Mouse (Mus musculus): Measurements from ENCODE around the gene Hrnr. TPM values are rescaled to one million over a fixed set of nuclear protein-coding genes. Genes with fewer than 3 reads are reported as not detected.

Hrnr gene
- 0.08 TPM in 1 of 2 replicates, not detected in the other for polyA plus RNA-seq (2012; ENCODE audit: insufficient read depth, insufficient read length, missing spikeins)

DNA sequence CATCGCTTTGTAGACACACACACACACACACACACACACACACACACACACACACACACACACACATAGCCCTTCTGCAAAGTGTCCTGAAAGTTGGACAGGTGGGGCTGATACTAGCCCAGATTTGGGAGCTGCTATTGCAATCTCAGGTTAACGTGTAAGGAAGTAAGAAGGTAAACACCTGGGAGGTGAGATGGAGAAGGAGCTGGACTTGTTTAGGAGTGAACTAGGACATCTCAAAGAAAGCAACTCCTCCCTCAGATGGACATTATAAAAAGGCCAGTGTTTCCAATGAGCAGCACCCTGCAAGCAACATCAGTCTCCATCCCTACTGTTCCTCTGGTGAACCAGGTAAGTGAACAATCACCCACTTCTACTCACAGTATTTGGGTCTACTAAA lies at the start of gene Hrnr:
Gene Hrnr, plus strand, starts transcription at position 301 of the 400 bp plus-strand sequence.
- Histone ChIP-seq H3K4me1 (ENCODE audit: control insufficient read depth, insufficient read depth, insufficient read length, low read length) (no peaks in the 10 kb centered on the region), H3K4me3 (ENCODE audit: insufficient read depth, low read depth, low read length) (no peak within 1 kb of the TSS)

GRCm38 (mm10) chr3:93273223-93273622 lies 46.3 kb upstream of the Hrnr start, which contains the start of gene Flg:
Flg (plus strand) TSS chr3:93273523.
- Histone ChIP-seq H3K27ac (replicated peaks; ENCODE audit: low read depth, low read length) (no peak within 1 kb of the TSS), H3K4me3 (ENCODE audit: insufficient read depth, low read depth, low read length) (no peak within 1 kb of the TSS), H3K4me1 (ENCODE audit: control insufficient read depth, insufficient read depth, insufficient read length, low read length) (no peaks in the 10 kb centered on the region)

More for the DNA sequence above, at the start of gene Hrnr:
- H3K27ac ChIP-seq (replicated peaks; ENCODE audit: low read depth, low read length), result no peak within 1 kb of the TSS

GRCm38 (mm10) chr3:93297542-93297941 lies 22.0 kb upstream of the Hrnr start:
- Histone ChIP-seq H3K27ac (replicated peaks; ENCODE audit: low read depth, low read length) (no peak overlapping the region), H3K4me1 (ENCODE audit: control insufficient read depth, insufficient read depth, insufficient read length, low read length) (peaks cover 5% of the 10 kb centered on the region; the same call in 1 of the 2 replicates), H3K4me3 (ENCODE audit: insufficient read depth, low read depth, low read length) (no peak overlapping the region)

GRCm38 (mm10) chr3:93299832-93300231 lies 19.7 kb upstream of the Hrnr start:
- Histone ChIP-seq H3K4me3 (ENCODE audit: insufficient read depth, low read depth, low read length) (no peak overlapping the region), H3K4me1 (ENCODE audit: control insufficient read depth, insufficient read depth, insufficient read length, low read length) (peaks cover 5% of the 10 kb centered on the region; the same call in 1 of the 2 replicates), H3K27ac (replicated peaks; ENCODE audit: low read depth, low read length) (no peak overlapping the region)

- H3K27ac ChIP-seq (replicated peaks; ENCODE audit: low read depth, low read length), result no peak overlapping the region
- H3K4me1 ChIP-seq (ENCODE audit: control insufficient read depth, insufficient read depth, insufficient read length, low read length), result peaks cover 5% of the 10 kb centered on the region; the same call in 1 of the 2 replicates
- no peak overlapping the region for H3K4me3 ChIP-seq (ENCODE audit: insufficient read depth, low read depth, low read length)
These were observed 17.7 kb upstream of the Hrnr start for GRCm38 (mm10) chr3:93301896-93302295.

DNA sequence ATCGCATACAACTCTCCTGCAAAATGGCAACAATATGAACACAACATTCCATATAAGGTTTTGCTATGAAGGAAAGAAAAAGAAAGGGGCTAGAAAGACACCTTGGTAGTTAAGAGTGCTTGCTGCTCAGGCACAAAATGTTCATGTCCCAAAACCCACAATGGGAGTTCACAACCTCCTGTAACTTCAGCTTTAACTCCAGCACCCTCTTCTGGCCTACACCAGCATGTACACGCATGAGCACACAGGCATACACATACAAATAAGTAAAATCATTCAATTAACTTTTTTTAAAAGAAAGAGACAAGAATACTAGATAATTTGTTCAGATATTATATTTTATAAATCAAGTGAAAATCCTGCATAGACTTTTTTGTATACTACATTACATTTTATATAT lies 13.4 kb upstream of the Hrnr start:
- H3K4me3 ChIP-seq (ENCODE audit: insufficient read depth, low read depth, low read length), result no peak overlapping the region
- no peak overlapping the region for H3K27ac ChIP-seq (replicated peaks; ENCODE audit: low read depth, low read length)

GRCm38 (mm10) chr3:93311371-93311770 lies 8.2 kb upstream of the Hrnr start:
- Histone ChIP-seq H3K4me3 (ENCODE audit: insufficient read depth, low read depth, low read length) (no peak overlapping the region), H3K4me1 (ENCODE audit: control insufficient read depth, insufficient read depth, insufficient read length, low read length) (no peaks in the 10 kb centered on the region), H3K27ac (replicated peaks; ENCODE audit: low read depth, low read length) (no peak overlapping the region)

More for the DNA sequence above, 13.4 kb upstream of the Hrnr start:
- no peaks in the 10 kb centered on the region for H3K4me1 ChIP-seq (ENCODE audit: control insufficient read depth, insufficient read depth, insufficient read length, low read length)

- Histone ChIP-seq H3K4me3 (ENCODE audit: insufficient read depth, low read depth, low read length) (no peak overlapping the region), H3K27ac (replicated peaks; ENCODE audit: low read depth, low read length) (no peak overlapping the region), H3K4me1 (ENCODE audit: control insufficient read depth, insufficient read depth, insufficient read length, low read length) (no peaks in the 10 kb centered on the region)
These were observed 5.2 kb upstream of the Hrnr start for GRCm38 (mm10) chr3:93314388-93314787.

GRCm38 (mm10) chr3:93337749-93338148 lies 18.2 kb downstream of the Hrnr start:
- Histone ChIP-seq H3K4me1 (ENCODE audit: control insufficient read depth, insufficient read depth, insufficient read length, low read length) (no peaks in the 10 kb centered on the region), H3K27ac (replicated peaks; ENCODE audit: low read depth, low read length) (no peak overlapping the region), H3K4me3 (ENCODE audit: insufficient read depth, low read depth, low read length) (no peak overlapping the region)

GRCm38 (mm10) chr3:93340021-93340420 lies 20.5 kb downstream of the Hrnr start:
- Histone ChIP-seq H3K4me1 (ENCODE audit: control insufficient read depth, insufficient read depth, insufficient read length, low read length) (no peaks in the 10 kb centered on the region), H3K4me3 (ENCODE audit: insufficient read depth, low read depth, low read length) (no peak overlapping the region), H3K27ac (replicated peaks; ENCODE audit: low read depth, low read length) (no peak overlapping the region)

DNA sequence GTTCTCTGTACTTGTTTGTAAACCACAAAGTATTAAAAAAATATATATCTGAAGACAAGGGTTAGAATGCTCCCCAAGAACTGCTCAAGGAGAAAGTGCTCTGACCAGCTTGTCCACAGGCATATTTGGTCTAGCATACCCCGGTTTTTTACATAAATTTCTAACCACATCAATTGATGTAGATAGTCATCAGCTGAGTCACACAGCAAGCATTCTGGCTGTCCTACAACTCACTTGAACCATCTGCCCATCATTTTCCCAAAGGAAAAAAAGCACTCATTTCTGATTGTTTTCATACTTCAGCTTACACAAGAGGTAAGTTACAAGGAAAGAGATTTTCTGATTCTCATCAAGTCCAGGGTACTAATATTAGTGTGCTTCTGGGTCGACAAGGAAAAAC lies 27.3 kb downstream of the Hrnr start:
- Histone ChIP-seq H3K4me1 (ENCODE audit: control insufficient read depth, insufficient read depth, insufficient read length, low read length) (no peaks in the 10 kb centered on the region), H3K4me3 (ENCODE audit: insufficient read depth, low read depth, low read length) (no peak overlapping the region)

DNA sequence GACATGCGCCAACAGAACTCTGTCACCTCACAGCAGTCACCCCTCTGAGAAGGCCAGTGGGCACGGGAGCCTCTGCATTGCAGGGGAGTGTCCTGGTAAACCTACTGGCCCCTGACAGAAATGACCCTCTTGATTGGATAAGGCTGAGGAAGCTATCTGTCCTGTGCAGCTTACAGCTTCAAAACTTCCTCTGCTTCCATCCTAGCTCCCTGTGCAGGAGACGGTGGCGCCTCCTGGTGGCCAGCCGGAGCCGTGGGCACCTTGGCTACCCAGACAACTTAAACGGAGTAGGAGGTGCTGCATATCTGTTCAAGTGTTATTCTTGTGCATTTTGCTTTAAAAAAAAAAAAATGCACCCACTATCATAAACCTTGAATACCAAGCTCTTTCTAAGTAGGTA lies 40.5 kb downstream of the Hrnr start:
- no peak overlapping the region for H3K4me3 ChIP-seq (ENCODE audit: insufficient read depth, low read depth, low read length)
- no peak overlapping the region for H3K27ac ChIP-seq (replicated peaks; ENCODE audit: low read depth, low read length)
- no peaks in the 10 kb centered on the region for H3K4me1 ChIP-seq (ENCODE audit: control insufficient read depth, insufficient read depth, insufficient read length, low read length)

More for the DNA sequence above, 27.3 kb downstream of the Hrnr start:
- no peak overlapping the region for H3K27ac ChIP-seq (replicated peaks; ENCODE audit: low read depth, low read length)

- Histone ChIP-seq H3K4me3 (ENCODE audit: insufficient read depth, low read depth, low read length) (no peak overlapping the region), H3K27ac (replicated peaks; ENCODE audit: low read depth, low read length) (no peak overlapping the region), H3K4me1 (ENCODE audit: control insufficient read depth, insufficient read depth, insufficient read length, low read length) (no peaks in the 10 kb centered on the region)
These were observed 42.5 kb downstream of the Hrnr start for GRCm38 (mm10) chr3:93361933-93362574.

- Histone ChIP-seq H3K4me1 (ENCODE audit: control insufficient read depth, insufficient read depth, insufficient read length, low read length) (no peaks in the 10 kb centered on the region), H3K4me3 (ENCODE audit: insufficient read depth, low read depth, low read length) (no peak overlapping the region), H3K27ac (replicated peaks; ENCODE audit: low read depth, low read length) (no peak overlapping the region)
These were observed 47.5 kb downstream of the Hrnr start for GRCm38 (mm10) chr3:93366966-93367575.

DNA sequence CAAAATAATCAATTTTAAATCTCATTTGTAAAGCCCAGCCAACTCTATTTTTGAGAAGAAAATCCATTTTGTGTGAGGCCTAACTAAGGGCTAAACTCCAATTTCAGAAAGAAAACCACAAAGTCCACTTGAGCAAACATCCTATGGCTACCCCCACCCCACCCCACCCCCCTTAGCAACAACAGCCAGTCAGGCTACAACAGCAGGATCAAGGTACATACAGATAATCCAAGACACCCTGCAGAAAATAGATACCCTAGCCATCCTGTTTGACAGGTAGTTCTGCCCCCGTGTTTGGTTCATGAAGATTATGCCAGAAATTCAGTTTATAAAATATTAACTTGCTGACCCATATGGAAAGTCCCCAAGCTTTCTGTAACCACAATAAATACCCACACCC lies 48.6 kb downstream of the Hrnr start:
- no peaks in the 10 kb centered on the region for H3K4me1 ChIP-seq (ENCODE audit: control insufficient read depth, insufficient read depth, insufficient read length, low read length)
- no peak overlapping the region for H3K27ac ChIP-seq (replicated peaks; ENCODE audit: low read depth, low read length)
- no peak overlapping the region for H3K4me3 ChIP-seq (ENCODE audit: insufficient read depth, low read depth, low read length)

- no peaks in the 10 kb centered on the region for H3K4me1 ChIP-seq (ENCODE audit: control insufficient read depth, insufficient read depth, insufficient read length, low read length)
- no peak overlapping the region for H3K4me3 ChIP-seq (ENCODE audit: insufficient read depth, low read depth, low read length)
- H3K27ac ChIP-seq (replicated peaks; ENCODE audit: low read depth, low read length), result no peak overlapping the region
These were observed 53.9 kb downstream of the Hrnr start for GRCm38 (mm10) chr3:93373416-93373815.

Data from brown adipose tissue, adult 24 weeks (tissue).